Mouse (Mus musculus) T-cell, adult 66 days (primary cell): Measurements from ENCODE around the gene Tie1. TPM values are rescaled to one million over a fixed set of nuclear protein-coding genes. Genes with fewer than 3 reads are reported as not detected.

Experiments used
- total RNA-seq, 2 experiments: library from RNA; stranded (reverse); gene quantifications; 3 replicates in 1 of 2; 4 replicates in 1 of 2; pipeline ENCODE4 v1.2.4; 2023

The Tie1 gene
- not detected for total RNA-seq

DNA sequence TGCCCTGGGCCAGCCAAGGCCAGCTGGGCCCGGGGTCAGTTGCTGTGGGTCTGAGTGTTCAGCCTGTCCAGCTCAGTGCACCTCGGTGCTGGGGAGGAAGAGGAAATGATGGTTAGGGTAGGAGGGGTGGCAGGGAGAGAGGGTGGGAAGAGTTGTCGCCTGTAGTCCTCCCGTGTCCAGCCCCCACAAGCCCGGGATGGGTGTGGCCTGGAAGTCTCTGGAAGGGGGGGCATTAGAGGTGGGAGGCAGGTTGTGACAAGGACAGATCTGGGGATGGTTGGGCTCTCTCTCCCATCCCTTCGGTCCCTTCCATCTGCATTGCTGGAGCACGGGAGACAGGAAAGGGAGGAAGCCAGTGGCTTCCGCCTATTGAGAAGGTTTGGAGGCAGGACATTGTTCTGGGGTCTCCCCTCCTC, at the start of gene Tie1:
Tie1 (minus strand) TSS at position 345 of the 416 bp plus-strand sequence.

DNA sequence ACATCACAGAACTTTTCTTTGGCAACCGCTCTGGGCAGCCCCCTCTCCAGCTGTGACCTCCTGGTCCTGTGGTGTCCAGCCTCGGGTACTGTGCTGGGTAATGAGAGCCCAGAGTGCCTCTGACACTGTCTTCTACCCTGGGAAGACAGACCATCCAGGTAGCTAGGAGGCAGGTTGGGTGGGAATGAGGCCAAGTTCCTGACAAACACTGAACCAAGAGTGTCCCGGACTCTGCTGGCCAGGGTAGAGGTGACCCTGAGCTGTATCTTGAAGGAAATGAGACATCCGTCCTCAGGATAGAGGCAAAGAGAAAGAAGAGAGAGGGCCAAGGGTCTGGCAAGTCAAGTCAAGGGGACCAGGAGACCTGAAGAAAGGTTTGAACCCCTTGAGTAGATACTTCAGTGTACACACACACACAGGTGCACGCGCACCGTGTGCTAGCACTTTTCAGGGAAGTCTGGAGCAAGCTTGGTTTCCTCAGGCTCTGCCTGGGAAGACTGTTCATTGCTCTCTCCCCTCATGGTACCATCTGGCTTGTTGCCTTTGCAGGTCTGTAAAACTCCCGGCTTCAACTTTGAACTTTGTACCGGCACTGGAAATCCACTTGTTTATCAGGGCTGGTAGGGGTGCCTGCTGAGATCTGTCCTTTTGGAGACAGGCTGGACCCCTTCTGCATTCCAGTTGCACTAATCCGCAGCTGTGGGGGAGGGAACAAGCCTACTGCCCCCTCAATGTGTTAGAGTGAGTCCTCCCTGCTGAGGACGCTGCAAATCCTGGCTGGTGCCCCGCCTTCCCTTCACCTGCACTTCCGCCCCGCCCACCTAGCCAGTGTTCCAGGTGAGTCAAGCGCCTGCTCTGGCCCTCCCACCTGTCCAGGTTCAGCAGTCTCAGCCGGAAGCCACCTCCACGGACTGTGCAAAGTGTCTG, 36.8 kb upstream of the Tie1 start, which contains the start of gene 2610528J11Rik:
2610528J11Rik (plus strand) TSS at position 592 of the 927 bp plus-strand sequence.

DNA sequence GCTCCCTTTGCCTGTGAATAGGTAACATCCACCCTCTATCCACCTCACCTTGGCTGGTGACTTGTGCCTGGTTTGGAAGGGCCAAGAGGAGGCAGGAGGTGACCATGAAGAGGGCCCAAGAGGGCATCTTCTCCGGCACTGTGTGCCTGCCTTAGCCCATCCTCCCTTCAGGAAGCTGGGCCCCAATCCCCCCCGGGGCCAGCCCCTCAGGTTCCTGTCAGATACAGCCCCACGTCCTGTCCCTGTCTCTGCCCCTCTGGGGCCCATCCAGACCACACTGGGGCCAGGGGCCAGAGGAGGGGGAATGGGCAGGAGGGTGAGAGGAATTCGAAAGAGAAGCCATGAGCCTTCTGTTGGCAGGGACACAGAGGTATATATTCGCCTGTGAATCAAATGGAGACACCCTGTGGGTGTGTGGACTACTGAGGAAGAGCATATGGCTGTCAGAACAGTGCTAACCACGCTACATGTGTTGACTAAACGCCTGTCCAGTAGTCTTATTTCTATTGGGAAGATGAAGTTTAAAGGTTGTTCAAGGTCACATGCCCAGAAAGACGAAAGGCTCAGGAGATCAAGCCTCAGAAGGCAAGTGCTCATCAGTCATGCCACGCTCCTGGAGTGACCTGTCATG, 32.4 kb downstream of the Tie1 start, which contains the start of gene Mpl:
Mpl (minus strand) TSS at position 169 of the 631 bp plus-strand sequence.

DNA sequence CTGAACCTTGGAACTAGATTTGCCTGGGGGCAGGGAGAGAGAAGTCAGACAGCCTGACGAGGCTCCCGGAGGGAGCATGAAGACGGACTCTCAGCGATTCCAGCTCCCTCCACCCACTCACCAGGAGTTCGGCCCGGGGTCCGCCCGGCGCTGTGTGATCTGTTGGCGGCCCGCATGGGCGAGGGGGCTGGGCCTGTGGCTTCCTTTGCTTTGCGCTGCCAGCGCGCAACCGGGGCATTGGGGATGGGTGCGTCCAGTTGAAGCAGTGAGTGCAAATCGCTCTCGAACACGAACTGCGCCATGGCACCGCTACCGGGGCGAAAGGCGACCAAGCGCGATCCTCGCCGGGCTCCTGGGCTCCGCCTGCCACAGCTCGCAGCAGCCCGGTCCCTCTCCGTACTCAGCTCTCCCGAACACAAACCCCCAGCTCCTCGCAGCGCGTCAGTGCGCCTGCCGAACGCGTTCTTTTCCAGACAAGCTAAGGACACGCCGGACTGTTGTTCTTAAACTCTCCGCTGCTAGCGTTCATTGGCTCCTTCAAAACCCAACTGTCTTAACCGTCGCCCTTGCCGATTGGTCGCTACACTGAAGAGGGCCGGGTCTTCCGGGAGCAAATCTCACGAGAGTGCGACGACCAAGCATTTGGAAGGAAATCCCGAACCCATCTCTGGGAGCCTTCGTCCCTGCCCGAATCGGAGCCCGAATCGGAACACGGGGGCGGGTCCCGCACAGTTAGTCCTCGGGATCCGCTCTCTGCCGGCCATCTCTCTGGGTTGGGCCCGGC, 52.8 kb downstream of the Tie1 start, which contains the start of gene Cdc20:
Cdc20 (minus strand) TSS at position 533 of the 784 bp plus-strand sequence.

DNA sequence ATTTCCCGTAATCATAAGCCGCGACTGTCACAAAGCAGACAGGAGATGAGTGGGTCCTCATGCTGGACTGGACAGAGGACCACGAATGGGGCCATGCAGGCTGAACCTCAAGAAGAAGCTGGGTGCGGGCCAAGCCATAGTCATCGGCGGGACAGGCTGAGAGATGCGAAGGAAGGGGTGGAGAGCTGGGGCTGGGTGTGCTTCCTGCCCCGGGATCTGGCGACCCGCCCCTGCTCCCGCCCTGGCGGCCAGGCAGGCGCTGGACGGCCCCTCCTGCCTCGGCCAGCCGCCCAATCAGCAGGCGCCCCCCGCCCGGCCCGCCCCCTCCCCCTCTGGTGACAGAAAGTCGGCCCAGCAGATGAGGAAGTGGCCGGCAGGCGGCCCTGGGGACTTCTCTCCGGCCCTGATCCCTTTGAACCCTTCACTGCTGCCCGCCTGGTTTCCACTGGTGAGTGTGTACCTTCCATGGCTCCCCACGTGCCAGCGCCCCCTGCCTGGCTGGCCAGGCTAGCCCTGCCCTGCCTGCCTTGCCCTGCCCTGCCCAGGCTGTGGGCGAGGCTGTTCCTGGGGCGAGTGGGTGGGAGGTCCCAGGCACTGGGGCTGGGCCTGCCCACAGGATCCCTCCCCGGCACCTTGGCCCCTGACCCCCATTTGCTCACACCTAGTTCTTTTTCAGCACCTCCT, 62.0 kb downstream of the Tie1 start, which contains the start of gene Elovl1:
Elovl1 (plus strand) TSS at position 326 of the 684 bp plus-strand sequence.

Other genes starting within 250 kb of the Tie1 start
- gene Ptprf, start 198.7 kb downstream of the Tie1 start, total RNA-seq: 1 to 10 TPM; 2.3 to 2.8 TPM
- 10 to 100 TPM; 66.1 to 76.6 TPM for gene Szt2, start 80.8 kb downstream of the Tie1 start, total RNA-seq
- gene Med8, start 80.7 kb downstream of the Tie1 start, total RNA-seq: 10 to 100 TPM; 72.5 to 77.1 TPM
- gene Elovl1, start 62.0 kb downstream of the Tie1 start, total RNA-seq: 10 to 100 TPM; 45.1 to 51.5 TPM
- gene Cdc20, start 52.7 kb downstream of the Tie1 start, total RNA-seq: 1 to 10 TPM; 4.9 to 7.7 TPM
- not detected for gene Mpl, start 32.5 kb downstream of the Tie1 start, total RNA-seq
- gene 2610528J11Rik, start 36.9 kb upstream of the Tie1 start, total RNA-seq: not detected
- not detected for gene Tmem125, start 54.0 kb upstream of the Tie1 start, total RNA-seq
- gene Cfap57, start 130.7 kb upstream of the Tie1 start, total RNA-seq: under 1 TPM in 1 of 2 experiments, not detected in 1; 0.15 TPM
- gene Ebna1bp2, start 130.7 kb upstream of the Tie1 start, total RNA-seq: 10 to 100 TPM; 74.4 to 86.4 TPM
- gene Olfr62, start 168.9 kb upstream of the Tie1 start, total RNA-seq: not detected
- not detected for gene Olfr1342, start 202.7 kb upstream of the Tie1 start, total RNA-seq
- not detected for gene Olfr1341, start 213.5 kb upstream of the Tie1 start, total RNA-seq
- not detected for gene Olfr1340, start 230.1 kb upstream of the Tie1 start, total RNA-seq
- gene Olfr1339, start 242.1 kb upstream of the Tie1 start, total RNA-seq: not detected